Mouse (Mus musculus) bone marrow, adult 2 months (tissue): Measurements from ENCODE around the gene Gm47985.
"Not testable (repeated sequence)": the region's sequence is repeated elsewhere in the genome, so short reads cannot be mapped to it uniquely, and the experiment has no call there.

ENCODE experiments used
- CTCF ChIP-seq: fragments of 200-500 bp; IDR thresholded peaks from 2 replicates; pipeline ENCODE4 v1.5.1; 2011; ENCODE audit warnings: low read length, control low read depth; ENCODE audit not compliant: control insufficient read depth, insufficient read depth
- POLR2A ChIP-seq: fragments of 200-500 bp; IDR thresholded peaks from 2 replicates; pipeline ENCODE4 v1.6.1; 2011; ENCODE audit warnings: low read depth, mild to moderate bottlenecking, control low read depth, low read length, borderline replicate concordance; ENCODE audit not compliant: control insufficient read depth

GRCm38 (mm10) chr1:151195986-151196385 lies 13.6 kb downstream of the Gm47985 start:
- not testable (repeated sequence) for TF ChIP-seq CTCF, POLR2A
